Mouse (Mus musculus) kidney, adult 2 months (tissue): Measurements from ENCODE around the gene Atp23.

Experiments used
- CTCF ChIP-seq: fragments of 200-500 bp; conservative IDR thresholded peaks from 2 replicates; pipeline ENCODE4 v1.5.1; 2011; ENCODE audit warnings: low read depth, mild to moderate bottlenecking, control low read depth, low read length, moderate library complexity, mixed read lengths; ENCODE audit not compliant: insufficient read depth, insufficient read length
- POLR2A ChIP-seq: fragments of 200-500 bp; IDR thresholded peaks from one replicate; pipeline ENCODE4 v1.6.1; 2011; ENCODE audit warnings: low read depth, low read length, control low read depth

DNA sequence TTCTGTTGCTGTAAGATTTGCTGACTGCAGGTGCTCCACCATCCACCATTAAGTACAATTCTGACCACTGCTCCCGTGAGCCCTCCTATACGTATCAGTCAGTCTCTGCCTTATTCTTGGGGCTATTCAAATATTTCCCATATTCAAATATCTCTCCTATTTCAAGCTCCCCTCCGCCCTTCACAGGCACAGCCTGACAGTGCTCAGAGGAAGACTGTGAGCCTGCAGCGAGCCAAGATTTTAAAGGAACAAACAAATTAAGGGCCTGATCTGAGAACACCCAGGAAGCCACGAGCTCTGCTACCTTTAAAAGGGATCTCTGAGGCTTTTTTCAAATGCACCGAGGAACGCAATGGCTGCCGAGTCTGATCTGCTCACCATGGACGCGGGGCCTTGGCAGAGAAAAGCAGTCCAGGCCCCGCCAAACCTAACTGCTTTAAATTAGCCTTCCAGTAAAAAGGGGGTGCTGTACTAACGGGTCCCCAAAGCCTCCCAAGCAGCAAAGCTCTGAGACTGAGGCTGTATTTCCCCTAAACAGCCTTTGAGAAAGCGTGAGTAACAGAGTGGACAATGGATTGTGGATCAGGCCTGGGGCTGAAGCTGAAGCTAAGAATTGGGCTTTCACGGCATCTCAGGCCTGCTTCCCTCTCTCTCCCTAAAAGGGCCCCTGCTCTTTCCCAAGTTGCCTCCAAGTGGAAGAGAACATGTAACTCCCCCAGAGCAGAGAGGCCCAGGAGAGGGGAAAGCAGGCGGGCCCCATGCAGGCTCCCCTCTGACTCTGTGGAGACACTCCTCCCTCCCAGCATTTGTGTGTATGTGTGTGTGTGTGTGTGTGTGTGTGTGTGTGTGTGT, 29.3 kb upstream of the Atp23 start:
- TF ChIP-seq CTCF (no peak), POLR2A (no peak)
